Mouse (Mus musculus) CD4-positive naive resting alpha-beta T cell, adult 76 days (primary cell): ENCODE results near the gene Pik3r6. TPM values are rescaled to one million over a fixed set of nuclear protein-coding genes. Genes with fewer than 3 reads are reported as not detected.

Experiments used
- total RNA-seq: library from RNA; stranded (reverse); gene quantifications from one replicate; pipeline ENCODE4 v1.2.4, GENCODE M21; 2023

The Pik3r6 gene
- not detected for total RNA-seq

GRCm38 (mm10) chr11:68502902-68503629 is at the start of gene Pik3r6:
Gene Pik3r6, plus strand, starts transcription at chr11:68503019.

GRCm38 (mm10) chr11:68555918-68556584 is 53.2 kb downstream of the Pik3r6 start, which contains the start of gene Mfsd6l:
Gene Mfsd6l, plus strand, starts transcription at chr11:68556186.

GRCm38 (mm10) chr11:68586721-68587120 is 83.9 kb downstream of the Pik3r6 start, which contains the start of gene Ccdc42:
Gene Ccdc42, plus strand, starts transcription at chr11:68587021.

Other genes starting within 250 kb of the Pik3r6 start
- gene Ntn1, start 102.2 kb upstream of the Pik3r6 start, total RNA-seq: 0.47 TPM
- 227 TPM for gene Pik3r5, start 70.9 kb upstream of the Pik3r6 start, total RNA-seq
- not detected for gene Mfsd6l, start 53.2 kb downstream of the Pik3r6 start, total RNA-seq
- gene Ccdc42, start 84.0 kb downstream of the Pik3r6 start, total RNA-seq: not detected
- gene Myh10, start 188.5 kb downstream of the Pik3r6 start, total RNA-seq: 0.21 TPM